Mouse (Mus musculus): ENCODE measurements around the gene Nsf.

DNA sequence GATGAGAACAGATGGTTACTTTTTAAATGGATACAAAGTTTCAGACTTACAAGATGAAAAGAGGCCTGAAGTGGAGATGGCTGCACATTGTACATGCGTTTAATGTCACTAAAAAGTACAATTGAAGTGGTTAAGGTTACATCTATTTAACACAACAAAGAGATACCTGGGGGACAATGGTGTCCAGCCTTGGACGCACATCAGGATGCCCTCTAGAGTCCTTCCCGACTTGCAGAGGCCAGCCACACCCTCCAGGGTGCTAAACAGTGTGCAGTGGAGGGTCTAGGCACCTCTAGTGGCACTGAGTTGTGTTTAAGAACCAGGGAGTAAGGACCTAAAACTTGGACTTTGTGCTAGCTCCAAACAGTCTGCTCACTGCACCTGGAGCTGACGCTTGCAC lies 89.4 kb downstream of the Nsf start:
- TF ChIP-seq CTCF (IDR thresholded peaks at IDR 0.05; ENCODE audit: extremely low read depth, insufficient read depth, low read length): no peak
- no peak for TF ChIP-seq POLR2A (IDR thresholded peaks at IDR 0.05; ENCODE audit: extremely low read depth, insufficient read depth, low read length)
